Mouse (Mus musculus) frontal cortex, postnatal 36 days (tissue): ENCODE measurements around the gene Fam169a.
"Not testable (repeated sequence)": the region's sequence is repeated elsewhere in the genome, so short reads cannot be mapped to it uniquely, and the experiment has no call there.

Experiments
- DNase-seq, 2 experiments: peaks; one replicate each; pipeline ENCODE4 v3.0.0; 2022; ENCODE audit warnings: low spot score in 2 of 2

The Fam169a gene

DNA sequence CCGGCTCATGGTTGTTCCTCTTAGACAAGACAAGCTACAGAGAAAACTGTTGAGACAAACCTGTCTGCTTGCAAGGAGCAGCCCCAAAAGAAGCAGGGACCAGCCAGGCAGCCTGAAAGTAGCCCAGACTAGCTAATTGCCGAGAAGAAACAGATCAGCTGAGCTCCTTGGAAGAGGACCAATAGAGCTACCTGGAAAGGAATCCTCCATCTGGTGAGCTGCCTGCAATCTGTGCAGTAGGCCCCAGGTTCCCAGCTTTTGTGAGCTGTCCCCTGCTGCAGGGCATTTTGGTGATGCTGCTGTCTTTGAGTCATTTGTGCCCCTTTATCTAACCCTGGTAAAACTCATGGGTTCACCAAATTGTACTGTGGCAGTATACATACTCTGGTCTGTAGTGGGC is 13.1 kb downstream of the Fam169a start:
- no peak for DNase-seq

DNA sequence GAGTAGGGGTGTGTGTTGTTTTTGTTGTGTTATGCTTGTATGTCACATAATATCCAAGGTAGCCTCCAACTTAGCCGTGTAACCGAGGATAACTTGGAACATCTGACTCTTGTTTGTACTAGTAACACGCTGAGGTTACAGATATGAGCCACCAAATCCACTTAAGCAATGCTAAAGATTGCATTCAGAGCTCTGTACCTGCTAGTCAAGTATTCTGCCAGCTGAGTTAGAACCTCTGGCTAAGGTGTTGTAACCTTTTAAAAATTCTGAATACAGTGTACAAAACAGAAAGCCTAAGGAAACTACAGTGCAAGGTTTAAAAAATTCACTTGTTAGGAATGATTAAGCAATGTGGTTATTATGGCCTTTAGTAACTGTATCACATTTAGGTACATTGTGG is 13.5 kb downstream of the Fam169a start:
- no peak for DNase-seq

DNA sequence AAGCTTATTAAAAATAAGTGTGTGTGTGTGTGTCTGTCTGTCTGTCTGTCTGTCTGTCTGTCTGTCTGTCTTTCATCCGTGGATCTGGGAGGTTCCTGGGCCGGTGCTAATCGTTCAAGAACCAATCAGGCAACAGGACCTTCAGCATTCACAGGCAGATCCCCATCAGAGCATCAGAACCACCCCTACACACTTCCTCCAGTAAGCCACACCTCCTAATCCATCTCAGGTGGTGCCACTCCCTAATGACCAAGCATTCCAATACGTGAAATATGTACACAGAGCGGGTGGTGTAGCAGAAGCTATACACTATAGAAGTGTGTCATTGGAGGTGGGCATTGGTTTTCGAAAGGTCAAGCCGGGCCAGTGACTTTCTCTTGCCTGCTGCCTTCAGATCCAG is 15.3 kb downstream of the Fam169a start:
- DNase-seq: no peak

GRCm38 (mm10) chr13:97086316-97086715 is 19.2 kb downstream of the Fam169a start:
- no peak for DNase-seq

DNA sequence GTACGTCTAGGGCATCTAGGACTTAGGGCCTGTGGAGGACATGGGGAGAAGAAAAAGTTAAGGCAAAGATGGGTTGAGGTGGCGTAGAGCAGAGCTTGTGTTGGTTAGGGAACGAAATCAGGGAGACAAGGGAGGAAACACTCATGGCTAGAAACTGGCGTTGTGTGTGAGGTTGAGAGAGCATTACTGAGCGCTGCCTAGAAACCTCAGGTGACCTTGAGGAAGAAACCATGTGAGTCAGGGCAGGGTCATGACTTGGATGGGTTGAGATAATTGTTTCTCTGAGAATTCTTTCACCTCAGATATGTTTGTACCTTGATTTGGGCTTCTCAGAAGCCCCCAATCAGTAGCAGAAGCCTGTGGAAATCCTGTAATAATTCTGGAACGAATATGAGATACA is 20.3 kb downstream of the Fam169a start:
- no peak for DNase-seq

DNA sequence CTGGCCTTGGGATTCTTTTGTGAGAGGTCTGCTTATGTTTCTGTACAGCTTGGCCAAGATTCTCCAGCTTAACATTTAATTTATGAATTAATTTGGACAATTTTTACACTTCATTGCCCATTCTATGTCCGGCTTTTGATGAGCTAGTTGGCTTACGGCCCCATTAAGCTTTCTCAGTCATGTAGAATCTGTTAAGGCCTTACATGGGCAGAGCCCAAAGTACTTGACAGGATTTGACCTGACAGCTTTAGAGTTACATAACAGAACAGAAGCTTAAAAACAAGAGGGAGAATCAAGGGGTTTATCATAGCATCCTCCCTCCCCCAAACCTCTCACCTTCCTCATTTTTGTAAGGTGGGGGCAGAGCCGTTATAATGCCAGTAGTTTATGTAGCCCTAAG is 21.1 kb downstream of the Fam169a start:
- DNase-seq: no peak

DNA sequence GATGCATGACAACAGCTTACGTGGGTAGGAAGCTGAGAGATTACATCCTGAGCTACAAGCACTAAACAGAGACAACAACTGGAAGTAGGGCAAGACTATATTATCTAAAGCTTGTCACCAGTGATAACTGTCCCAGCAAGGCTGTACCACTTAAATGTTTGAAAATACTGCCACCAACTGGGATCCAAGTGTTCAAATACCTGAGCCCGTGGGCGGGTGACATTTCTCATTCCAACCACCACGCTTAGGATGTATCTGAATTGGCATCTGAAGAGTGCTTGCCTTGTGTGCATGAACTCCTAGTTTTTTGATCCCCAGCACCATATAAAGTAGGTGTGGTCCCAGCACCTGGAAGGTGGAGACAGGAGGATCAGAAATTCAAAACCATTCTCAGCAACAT is 28.6 kb downstream of the Fam169a start:
- DNase-seq: no peak

DNA sequence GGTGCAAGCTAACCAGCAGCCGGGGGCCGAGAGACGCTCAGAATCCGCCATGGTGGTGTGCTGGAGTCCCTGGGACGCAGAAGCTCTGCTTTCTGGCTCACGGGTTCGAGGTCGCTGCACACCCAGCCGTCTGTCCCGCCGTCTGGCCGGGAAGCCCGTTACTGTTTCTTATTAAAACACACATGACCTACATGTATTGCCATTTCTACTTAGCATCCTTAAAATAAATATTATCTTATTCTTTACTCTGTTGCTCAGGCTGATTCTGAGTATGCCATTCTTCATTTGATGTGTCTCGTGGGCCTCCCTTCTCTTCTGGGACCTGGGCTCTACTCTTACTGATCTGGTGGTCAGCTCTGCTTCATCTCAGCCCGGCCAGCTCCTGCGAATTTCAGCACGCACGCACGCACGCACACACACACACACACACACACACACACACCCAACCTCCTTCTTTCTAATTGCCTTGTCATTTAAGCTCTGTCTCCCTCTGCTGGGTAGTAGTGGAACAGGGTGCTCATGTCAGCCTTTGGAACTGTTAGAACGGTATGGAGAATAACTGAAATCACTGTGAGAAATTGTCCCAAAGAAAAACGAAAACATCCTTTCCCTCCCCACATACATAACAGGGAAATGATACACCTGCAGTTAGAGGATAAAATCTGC is 32.2 kb downstream of the Fam169a start, which contains the start of gene Gm6169:
TSS of gene Gm6169 (minus strand) at position 51 of the 666 bp plus-strand sequence.
- peak; percentile 42 to 78 for DNase-seq

GRCm38 (mm10) chr13:97104996-97105395 is 37.9 kb downstream of the Fam169a start:
- no peak for DNase-seq

GRCm38 (mm10) chr13:97107721-97108120 is 40.6 kb downstream of the Fam169a start:
- DNase-seq: not testable (repeated sequence)

DNA sequence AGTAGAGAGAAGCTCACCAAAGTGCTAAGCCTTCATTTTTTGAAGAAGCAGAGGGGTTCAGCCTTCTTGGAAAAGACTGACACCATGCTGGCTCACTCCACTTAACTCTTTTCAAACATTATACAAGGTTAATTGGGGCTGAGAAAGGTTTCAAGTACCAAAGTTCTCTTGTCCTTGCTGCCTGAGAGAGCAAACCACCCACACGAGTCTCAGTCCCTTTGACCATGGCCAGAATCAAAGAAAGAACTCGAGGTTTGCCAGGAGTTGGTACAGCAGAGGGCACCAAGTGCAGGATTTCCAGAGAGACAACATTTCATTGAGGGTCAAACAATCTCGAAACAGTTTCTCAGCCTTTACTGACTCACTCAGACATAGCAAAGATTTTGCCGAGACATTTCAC is 42.0 kb downstream of the Fam169a start:
- no peak for DNase-seq

DNA sequence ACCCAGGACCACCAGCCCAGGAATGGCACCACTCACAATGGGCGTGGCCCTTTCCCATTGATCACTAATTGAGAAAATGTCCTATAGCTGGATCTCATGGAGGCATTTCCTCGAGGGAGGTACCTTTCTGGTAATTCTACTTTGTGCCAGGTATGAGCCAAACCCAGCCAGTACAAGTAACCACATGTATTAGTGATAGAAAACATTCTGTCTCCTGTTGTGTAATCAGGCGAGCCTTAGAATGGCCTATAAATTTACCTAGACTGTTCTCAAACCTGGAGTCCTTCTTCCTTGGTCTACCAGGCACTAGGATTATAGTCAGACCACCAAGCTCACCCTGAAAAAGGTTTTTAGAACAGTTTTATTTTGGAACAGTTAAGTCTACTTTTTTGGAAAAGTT is 54.3 kb downstream of the Fam169a start:
- no peak for DNase-seq

DNA sequence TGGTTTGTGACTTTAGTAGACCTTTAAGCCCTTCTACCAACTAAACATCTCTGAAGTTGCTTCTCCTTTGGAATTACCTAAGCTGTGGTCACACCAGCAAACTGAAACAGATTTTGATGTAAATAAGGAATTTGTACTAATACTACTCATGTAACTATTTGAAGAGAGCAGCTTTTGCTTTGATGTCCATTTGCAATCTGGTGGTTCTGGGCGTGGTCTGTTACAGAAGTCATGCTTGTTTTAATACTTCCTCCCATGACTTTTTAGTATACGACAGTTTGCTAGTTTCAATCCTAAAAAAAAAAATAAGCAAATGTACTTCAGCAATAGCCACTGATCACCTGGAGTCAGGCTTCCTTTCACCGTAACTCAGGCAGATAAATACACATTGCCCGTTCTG is 62.6 kb downstream of the Fam169a start:
- not testable (repeated sequence) for DNase-seq

DNA sequence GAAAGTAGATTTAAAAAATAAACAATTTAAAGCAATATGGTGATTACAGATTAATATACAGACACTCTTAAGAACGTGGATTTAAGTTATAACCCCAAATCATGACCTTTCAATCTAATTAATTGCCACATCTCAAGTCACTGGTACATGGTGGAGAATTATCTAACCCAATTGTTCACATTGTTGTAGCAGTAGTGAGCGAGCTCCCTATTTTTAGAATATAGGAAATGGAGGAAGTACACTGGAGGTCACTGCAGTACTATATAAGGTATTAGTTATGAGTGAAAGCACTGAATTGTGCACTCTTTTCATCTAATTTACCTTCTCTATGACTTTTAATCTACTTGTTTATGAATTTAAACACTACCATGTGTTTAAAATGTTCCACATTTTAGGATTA is 63.3 kb downstream of the Fam169a start:
- DNase-seq: not testable (repeated sequence)

DNA sequence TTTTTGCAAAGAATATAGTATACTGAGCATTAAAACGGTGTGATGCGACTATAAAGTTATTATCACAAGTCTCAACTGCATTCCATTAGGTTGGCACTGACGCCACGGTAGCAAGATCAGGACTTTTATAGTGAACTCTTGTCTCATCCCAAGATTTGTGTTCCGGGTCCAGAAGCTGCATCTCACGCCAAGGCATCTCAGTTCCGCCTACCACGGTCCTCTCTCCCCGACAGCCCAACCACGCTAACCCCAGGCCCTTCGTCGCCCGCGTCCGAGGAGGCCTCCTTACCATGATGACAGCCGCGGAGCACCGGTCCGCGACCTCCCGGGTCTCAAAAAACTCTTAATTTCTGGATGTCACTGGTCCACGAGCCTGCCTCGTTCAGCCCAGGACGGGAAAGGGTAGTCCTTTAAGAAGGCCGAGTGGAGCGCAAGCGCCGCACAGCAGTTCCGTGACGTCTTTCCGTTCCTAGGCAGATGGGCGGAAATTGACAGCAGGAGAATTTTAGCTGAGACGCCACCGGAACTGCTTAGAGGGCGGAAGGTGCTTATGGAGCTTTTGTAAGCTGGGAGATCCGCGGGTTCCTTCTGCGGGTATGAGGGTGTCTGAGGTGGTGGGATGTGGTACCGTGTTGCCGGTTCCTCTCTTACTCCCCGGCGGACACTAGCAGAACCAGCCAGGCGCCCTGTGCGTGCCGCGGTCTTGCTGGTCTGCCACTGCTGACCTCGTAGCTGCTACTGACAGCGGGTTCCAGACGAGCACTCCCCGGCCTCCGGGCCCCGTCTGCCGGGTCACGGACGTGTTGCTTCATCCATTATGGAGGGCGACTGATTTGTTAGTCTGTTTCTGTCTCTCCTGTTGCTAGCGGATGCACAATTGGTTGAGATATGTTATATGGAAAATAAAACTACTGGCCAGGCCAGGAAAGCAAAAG is 70.6 kb downstream of the Fam169a start, which contains the start of the genes Gfm2 and Nsa2:
TSS of gene Gfm2 (plus strand) at position 472 of the 935 bp plus-strand sequence.
TSS of gene Nsa2 (minus strand) at position 472 of the 935 bp plus-strand sequence.
- DNase-seq: peak; percentile 92 to 95

GRCm38 (mm10) chr13:97138404-97138931 is 71.4 kb downstream of the Fam169a start:
- not testable (repeated sequence) for DNase-seq

GRCm38 (mm10) chr13:97142321-97142720 is 75.2 kb downstream of the Fam169a start:
- no peak for DNase-seq

DNA sequence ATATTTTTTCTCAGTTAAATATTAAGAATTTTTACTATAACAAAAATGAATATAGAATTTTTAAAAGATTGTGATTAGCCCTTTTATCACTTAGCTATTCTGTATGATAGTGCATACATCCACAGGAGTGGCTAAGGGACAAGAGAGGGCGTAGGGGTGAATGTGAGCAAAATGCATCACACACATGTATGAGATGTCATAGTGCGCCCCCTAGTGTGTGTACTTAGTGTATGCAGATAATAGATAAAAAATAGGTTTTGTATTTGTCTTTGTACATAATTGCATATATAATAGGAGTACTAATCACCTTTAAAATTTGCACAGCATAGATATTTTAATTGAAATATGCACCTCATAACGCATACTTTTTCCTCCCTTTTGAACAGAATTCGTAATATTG is 78.7 kb downstream of the Fam169a start:
- no peak for DNase-seq

DNA sequence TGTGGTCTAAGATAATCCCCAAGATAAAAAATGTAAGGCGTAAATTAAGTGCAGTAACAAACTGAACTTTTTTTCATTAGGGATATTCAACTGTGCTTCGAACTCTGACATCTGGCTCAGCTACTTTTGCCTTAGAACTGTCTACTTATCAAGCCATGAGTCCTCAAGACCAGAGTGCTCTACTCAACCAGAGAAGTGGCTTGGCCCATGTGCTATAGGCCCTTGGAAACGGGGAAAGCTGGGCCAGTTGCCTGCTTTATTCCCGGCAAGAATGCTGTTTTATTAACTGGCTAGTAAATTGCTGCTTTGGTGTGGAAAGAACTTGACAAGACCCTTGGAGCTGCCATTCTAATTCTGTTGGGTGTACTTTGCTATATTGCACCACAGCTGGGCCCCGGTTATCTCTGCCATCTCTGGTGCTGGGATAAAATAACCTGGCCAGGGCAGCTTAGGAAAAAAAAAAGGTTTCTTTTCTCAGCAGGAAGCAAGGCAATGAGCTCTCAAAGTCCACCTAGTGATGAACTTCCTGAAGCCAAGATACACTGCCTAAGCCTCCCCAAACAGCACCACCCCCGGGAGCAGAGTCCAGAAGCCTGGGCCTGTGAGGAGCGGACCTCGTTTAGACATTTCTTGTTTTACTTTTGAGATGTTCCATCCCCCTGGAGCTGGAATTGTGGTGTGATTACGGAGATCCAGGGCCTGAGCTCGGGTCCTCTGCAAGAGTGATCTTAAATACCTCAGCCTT is 108.6 kb downstream of the Fam169a start:
- no peak for DNase-seq

GRCm38 (mm10) chr13:97176731-97177130 is 109.6 kb downstream of the Fam169a start:
- no peak for DNase-seq

DNA sequence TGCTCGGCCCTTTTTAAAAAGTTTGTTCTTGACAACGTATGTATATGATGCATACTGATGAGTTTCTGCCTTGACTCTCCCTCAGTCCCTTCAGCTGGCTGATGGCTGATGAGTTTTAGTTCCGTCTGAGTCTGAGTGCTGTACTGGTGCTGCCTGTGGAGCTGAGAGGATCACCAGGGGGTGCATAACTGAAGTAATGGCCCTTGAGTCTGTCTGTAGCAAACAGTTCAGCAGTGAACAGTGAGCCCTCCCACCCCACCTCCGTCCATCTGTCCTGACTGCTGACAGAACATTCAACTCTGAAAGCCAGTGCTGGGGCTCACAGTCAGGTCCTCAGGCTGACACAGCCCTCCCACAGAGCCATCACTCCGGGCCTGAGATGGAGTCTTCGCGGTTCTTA is 111.9 kb downstream of the Fam169a start:
- DNase-seq: no peak
